In the genomic region with DNA sequence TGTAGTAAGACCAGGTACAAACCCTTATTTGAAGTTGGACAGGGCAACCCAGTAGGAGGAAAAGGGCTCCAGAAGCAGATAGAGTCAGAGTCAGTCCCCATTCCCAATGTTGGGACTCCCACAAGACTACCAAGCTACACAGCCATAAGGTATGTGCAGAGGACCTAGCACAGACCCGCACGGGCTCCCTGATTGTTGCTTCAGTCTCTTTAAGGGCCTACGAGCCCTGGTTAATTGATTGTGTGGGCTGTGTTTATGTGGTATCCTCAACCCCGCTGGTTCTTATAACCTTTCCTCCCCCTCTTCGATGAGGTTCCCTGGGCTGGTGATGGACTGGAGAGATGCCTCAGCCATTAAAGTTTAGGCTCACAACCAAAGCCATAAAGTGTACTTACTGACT, we compare ENCODE assay signal across 26 mouse cellular contexts.
DNase-seq lines count a peak whose midpoint lies in the region; ATAC-seq and TF ChIP-seq lines count a peak whose summit lies in the region.
"Had no signal": no experiment of that assay in that cellular context is flagged by ENCODE, and none has a peak within 500 bp of the region (broad histone marks: within the 10 kb centered on the region; RNA-seq: fewer than 3 reads in every experiment).

No protein-coding gene starts in this region.

- H3K4me2 ChIP-seq in kidney, embryonic 14.5 days (replicated peaks; ENCODE audit: low read depth, low read length) = no peak overlapping the region
- no peak overlapping the region for H3K4me2 ChIP-seq in kidney, postnatal 0 days (ENCODE audit: low read length)
- H3K4me2 ChIP-seq: embryonic facial prominence, embryonic 13.5 days; forebrain, embryonic 12.5 days; forebrain, embryonic 15.5 days; heart, embryonic 15.5 days; hindbrain, embryonic 13.5 days had no signal

- H3K9ac ChIP-seq in kidney, embryonic 14.5 days (ENCODE audit: low read depth, low read length) = no peak overlapping the region
- no peak overlapping the region for H3K9ac ChIP-seq in kidney, postnatal 0 days (ENCODE audit: low read depth, low read length)
- H3K9ac ChIP-seq: embryonic facial prominence, embryonic 13.5 days; forebrain, embryonic 12.5 days; forebrain, embryonic 15.5 days; heart, embryonic 12.5 days; heart, embryonic 15.5 days; hindbrain, embryonic 13.5 days had no signal

- TF ChIP-seq CTCF in kidney, postnatal 0 days (IDR thresholded peaks at IDR 0.05; ENCODE audit: low read depth) = no peak

- 24% methylated on average over 5 of the region's 5 CpGs for WGBS in kidney, embryonic 14.5 days
- 29% methylated on average over 5 of the region's 5 CpGs for WGBS in kidney, postnatal 0 days

- H3K27me3 ChIP-seq in kidney, embryonic 14.5 days (ENCODE audit: control insufficient read depth, insufficient read depth, low read length) = no peaks in the 10 kb centered on the region
- no peaks in the 10 kb centered on the region for H3K27me3 ChIP-seq in kidney, postnatal 0 days (ENCODE audit: insufficient read depth, low read length)
- H3K27me3 ChIP-seq: embryonic facial prominence, embryonic 13.5 days; forebrain, embryonic 12.5 days; forebrain, embryonic 15.5 days; heart, embryonic 12.5 days; heart, embryonic 15.5 days; hindbrain, embryonic 13.5 days had no signal

- no peak overlapping the region for H3K27ac ChIP-seq in kidney, embryonic 14.5 days (ENCODE audit: low read depth, low read length)
- H3K27ac ChIP-seq in kidney, postnatal 0 days = no peak overlapping the region
- H3K27ac ChIP-seq: embryonic facial prominence, embryonic 10.5 days; embryonic facial prominence, embryonic 13.5 days; forebrain, embryonic 12.5 days; forebrain, embryonic 15.5 days; heart, embryonic 15.5 days; hindbrain, embryonic 10.5 days; hindbrain, embryonic 13.5 days had no signal

- no peak overlapping the region for H3K4me3 ChIP-seq in kidney, embryonic 14.5 days (ENCODE audit: low read length)
- no peak overlapping the region for H3K4me3 ChIP-seq in kidney, postnatal 0 days (replicated peaks; ENCODE audit: low read depth, low read length)
- H3K4me3 ChIP-seq: embryonic facial prominence, embryonic 10.5 days; embryonic facial prominence, embryonic 13.5 days; erythroblast, embryonic 14.5 days; forebrain, embryonic 12.5 days; forebrain, embryonic 15.5 days; heart, embryonic 12.5 days; heart, embryonic 15.5 days; hindbrain, embryonic 10.5 days; hindbrain, embryonic 13.5 days had no signal

- 0 out of 2 replicates have a peak, but pooled peaks cover 4% of the 10 kb centered on the region for H3K4me1 ChIP-seq in kidney, embryonic 14.5 days (ENCODE audit: control insufficient read depth, insufficient read depth, low read length)
- H3K4me1 ChIP-seq in kidney, postnatal 0 days (replicated peaks; ENCODE audit: insufficient read depth, low read length) = no peaks in the 10 kb centered on the region
- H3K4me1 ChIP-seq: embryonic facial prominence, embryonic 13.5 days; forebrain, embryonic 12.5 days; forebrain, embryonic 15.5 days; hindbrain, embryonic 10.5 days had no signal

- no peaks in the 10 kb centered on the region for H3K36me3 ChIP-seq in kidney, embryonic 14.5 days (ENCODE audit: control insufficient read depth, insufficient read depth, low read length)
- no peaks in the 10 kb centered on the region for H3K36me3 ChIP-seq in kidney, postnatal 0 days (ENCODE audit: insufficient read depth, low read length)
- H3K36me3 ChIP-seq: embryonic facial prominence, embryonic 10.5 days; embryonic facial prominence, embryonic 13.5 days; forebrain, embryonic 12.5 days; forebrain, embryonic 15.5 days; heart, embryonic 12.5 days; heart, embryonic 15.5 days; hindbrain, embryonic 10.5 days; hindbrain, embryonic 13.5 days had no signal

- no peaks in the 10 kb centered on the region for H3K9me3 ChIP-seq in kidney, embryonic 14.5 days (ENCODE audit: control insufficient read depth, low read length)
- no peaks in the 10 kb centered on the region for H3K9me3 ChIP-seq in kidney, postnatal 0 days (replicated peaks; ENCODE audit: low read length)
- H3K9me3 ChIP-seq: embryonic facial prominence, embryonic 10.5 days; embryonic facial prominence, embryonic 13.5 days; forebrain, embryonic 12.5 days; forebrain, embryonic 15.5 days; heart, embryonic 12.5 days; heart, embryonic 15.5 days; hindbrain, embryonic 10.5 days; hindbrain, embryonic 13.5 days had no signal

- DNase-seq in kidney, adult 9 months = no peak
- DNase-seq in kidney, postnatal 0 days (ENCODE audit: low spot score) = peak; percentile 41
- DNase-seq in kidney, postnatal 36 days = no peak
- DNase-seq in embryo, embryonic 11 days = peak; percentile 7
- DNase-seq in urinary bladder, postnatal 4 days (ENCODE audit: low spot score in 2 of 2) = no peak
- DNase-seq in liver = no peak
- DNase-seq: adrenal gland, postnatal 10 days; cerebellum, adult 11 months; cerebellum, adult 2 months; cerebellum, adult 9-11 months; cerebellum, postnatal 25 days; gastrocnemius, postnatal 25 days; heart, adult 18-20 months; heart, postnatal 10 days; heart, postnatal 36 days had no signal

- ATAC-seq in kidney, embryonic 14.5 days (ENCODE audit: low FRiP score, low TSS enrichment) = peak; percentile 88
- ATAC-seq in kidney, postnatal 0 days (replicated peaks; ENCODE audit: low FRiP score, low read depth) = no peak
- ATAC-seq: forebrain, embryonic 15.5 days; hindbrain, embryonic 16.5 days had no signal

Comparison
In these comparisons a context has a peak if more than half of its experiments do, and no peak if none do; other contexts are left out.
1. DNase-seq: peak in kidney, postnatal 0 days (single experiment) and embryo, embryonic 11 days (single experiment); none in kidney, adult 9 months (single experiment), kidney, postnatal 36 days (0 of 2), urinary bladder, postnatal 4 days (0 of 2) and liver (single experiment).